Mouse (Mus musculus) heart, adult 11 months (tissue): ENCODE measurements around the gene Ppia.
"Not testable (repeated sequence)": the region's sequence is repeated elsewhere in the genome, so short reads cannot be mapped to it uniquely, and the experiment has no call there.

Experiments used
- DNase-seq: peaks from one replicate; pipeline ENCODE4 v3.0.0; 2022

The Ppia gene

GRCm38 (mm10) chr11:6404699-6405566 is 10.3 kb upstream of the Ppia start:
- peak; percentile 94 for DNase-seq

- peak; percentile 97 for DNase-seq
Observed at GRCm38 (mm10) chr11:6405591-6406081, 9.6 kb upstream of the Ppia start.

- DNase-seq, result peak; percentile 99
Observed at GRCm38 (mm10) chr11:6406251-6407161, 8.7 kb upstream of the Ppia start.

GRCm38 (mm10) chr11:6407162-6407621 is 8.1 kb upstream of the Ppia start:
- DNase-seq, result no peak

GRCm38 (mm10) chr11:6410050-6410602 is 5.1 kb upstream of the Ppia start:
- DNase-seq, result peak; percentile 87

- DNase-seq, result not testable (repeated sequence)
Observed at GRCm38 (mm10) chr11:6410755-6411154, 4.5 kb upstream of the Ppia start.

- peak; percentile 94 for DNase-seq
Observed at GRCm38 (mm10) chr11:6411684-6412083, 3.6 kb upstream of the Ppia start.

- peak; percentile 84 for DNase-seq
Observed at GRCm38 (mm10) chr11:6413264-6413663, 2.0 kb upstream of the Ppia start.

GRCm38 (mm10) chr11:6415551-6416404 is 535 bp downstream of the Ppia start:
- peak; percentile 100 for DNase-seq

GRCm38 (mm10) chr11:6416405-6417034 is 1.3 kb downstream of the Ppia start:
- peak; percentile 98 for DNase-seq

- DNase-seq, result no peak
Observed at GRCm38 (mm10) chr11:6417069-6417468, 1.8 kb downstream of the Ppia start.

GRCm38 (mm10) chr11:6417490-6417889 is 2.2 kb downstream of the Ppia start:
- no peak for DNase-seq

- no peak for DNase-seq
Observed at GRCm38 (mm10) chr11:6418751-6419150, 3.5 kb downstream of the Ppia start.

GRCm38 (mm10) chr11:6419156-6419555 is 3.9 kb downstream of the Ppia start:
- DNase-seq, result not testable (repeated sequence)

GRCm38 (mm10) chr11:6420283-6420703 is 5.0 kb downstream of the Ppia start:
- DNase-seq, result no peak

GRCm38 (mm10) chr11:6420722-6421350 is 5.6 kb downstream of the Ppia start:
- no peak for DNase-seq

GRCm38 (mm10) chr11:6430186-6430585 is 14.9 kb downstream of the Ppia start:
- DNase-seq, result no peak

- DNase-seq, result peak; percentile 92
Observed at GRCm38 (mm10) chr11:6436442-6436841, 21.2 kb downstream of the Ppia start.

GRCm38 (mm10) chr11:6437667-6438066 is 22.4 kb downstream of the Ppia start:
- peak; percentile 70 for DNase-seq

- DNase-seq, result peak; percentile 56
Observed at GRCm38 (mm10) chr11:6440171-6440570, 24.9 kb downstream of the Ppia start.

- DNase-seq, result no peak
Observed at GRCm38 (mm10) chr11:6442566-6442965, 27.3 kb downstream of the Ppia start.
